Mouse (Mus musculus): Measurements from ENCODE around the gene Ankrd27.

Gene Ankrd27

GRCm38 (mm10) chr7:35646317-35647081 lies 60.5 kb downstream of the Ankrd27 start:
- DNase-seq = peak; percentile 31

DNA sequence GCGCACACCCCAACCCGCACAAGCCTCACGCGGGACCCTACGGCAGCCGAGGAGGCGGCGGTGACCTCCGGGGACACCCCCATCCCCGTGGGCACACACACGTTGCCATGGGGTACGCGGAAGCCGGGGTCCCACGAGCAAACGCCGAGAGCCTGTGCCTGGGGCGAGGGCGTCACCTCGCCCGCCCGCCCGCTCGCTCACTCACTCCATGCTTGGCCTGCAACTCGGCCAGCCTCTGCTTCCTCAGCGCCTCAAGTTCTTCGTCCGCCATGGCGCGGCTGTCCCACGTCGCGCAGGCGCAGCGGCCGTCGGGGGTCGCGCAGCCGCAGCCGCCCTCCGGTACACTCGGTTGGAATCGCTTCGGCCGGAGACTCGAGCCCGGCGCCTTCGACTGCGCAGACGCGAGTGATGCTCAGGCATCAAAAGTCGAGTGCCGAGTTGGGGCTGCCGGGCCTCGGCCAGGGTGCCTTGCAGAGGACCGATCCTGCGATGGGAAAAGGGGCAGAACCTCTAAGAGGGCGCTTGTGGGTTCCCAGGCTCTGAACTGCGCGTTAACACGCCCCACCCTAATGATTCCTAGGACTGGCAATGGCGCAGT lies 61.2 kb downstream of the Ankrd27 start, which contains the start of gene Pdcd5:
Gene Pdcd5, minus strand, starts transcription at position 421 of the 598 bp plus-strand sequence.
- peak; percentile 96 for DNase-seq

DNA sequence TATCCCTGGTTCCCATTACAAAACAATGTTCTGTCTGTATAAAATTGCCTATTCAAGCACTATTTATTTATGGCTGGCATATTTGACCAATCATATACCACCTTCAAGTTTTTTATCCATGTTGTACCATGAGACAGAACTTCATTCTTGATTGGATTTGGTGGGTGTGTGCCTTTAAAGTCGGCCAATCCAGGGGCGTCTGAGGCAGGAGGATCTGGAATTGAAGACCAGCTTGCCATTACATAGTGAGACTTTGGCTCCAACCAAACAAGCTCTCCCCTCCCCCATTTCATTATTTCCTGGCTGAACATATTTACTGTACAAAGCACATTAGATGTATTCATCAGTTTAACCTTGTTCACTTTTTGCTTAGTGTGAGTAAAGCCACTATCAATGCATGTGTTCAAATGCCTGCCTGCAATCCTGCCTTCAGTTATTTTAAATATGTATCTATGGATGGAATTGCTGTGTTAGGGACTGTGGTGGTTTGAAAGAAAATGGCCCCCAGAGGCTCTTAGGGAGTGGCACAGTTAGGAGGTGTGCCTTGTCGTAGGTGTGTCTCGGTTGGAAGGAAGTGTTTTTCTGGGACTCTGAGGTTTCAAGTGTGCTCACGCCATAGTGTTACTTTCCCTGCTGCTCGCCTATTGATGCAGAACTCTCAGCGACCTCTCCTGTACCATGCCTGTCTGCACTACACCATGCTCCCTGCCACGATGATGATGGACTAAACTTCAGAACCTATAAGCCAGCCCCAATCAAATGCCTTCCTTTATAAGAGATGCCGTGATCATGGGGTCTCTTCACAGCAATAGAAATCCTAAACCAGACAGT lies 62.4 kb downstream of the Ankrd27 start:
- DNase-seq = no peak

GRCm38 (mm10) chr7:35649071-35649470 lies 63.0 kb downstream of the Ankrd27 start:
- DNase-seq = no peak

DNA sequence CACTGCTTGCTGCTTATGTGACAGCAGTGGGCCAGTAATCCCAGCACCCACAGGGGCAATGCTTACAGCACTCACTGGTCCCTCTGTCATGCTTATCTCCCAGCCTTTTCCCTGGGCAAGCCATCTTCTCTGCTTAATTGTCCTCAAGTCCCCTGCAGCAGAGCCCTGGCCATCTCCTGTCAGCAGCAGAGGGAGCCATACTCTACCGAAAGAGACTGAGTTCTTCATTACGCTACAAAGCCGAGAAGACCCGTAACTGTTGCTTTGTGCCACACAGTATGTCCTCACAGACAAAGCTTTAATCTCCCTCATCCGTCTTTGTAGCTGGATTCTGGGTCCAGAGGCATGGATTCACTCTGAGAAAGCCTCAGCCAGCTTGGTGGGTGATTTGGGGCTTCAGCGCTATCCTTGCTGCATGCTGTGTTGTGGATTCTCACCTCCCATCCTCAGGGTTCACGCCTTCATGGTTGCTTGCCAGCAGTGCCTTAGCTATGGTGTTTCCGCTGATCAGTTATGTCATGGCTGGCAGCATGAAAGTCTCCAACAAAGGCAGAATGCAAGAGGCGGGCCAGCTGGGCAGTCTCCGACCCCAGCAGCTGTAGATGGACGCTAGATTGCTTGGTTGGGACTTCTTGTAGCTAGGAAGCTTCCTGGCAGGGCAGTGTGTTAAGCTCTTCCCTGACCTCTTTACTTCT lies 64.8 kb downstream of the Ankrd27 start:
- DNase-seq = no peak

- DNase-seq = no peak
Observed at GRCm38 (mm10) chr7:35651583-35652270, 65.7 kb downstream of the Ankrd27 start.

DNA sequence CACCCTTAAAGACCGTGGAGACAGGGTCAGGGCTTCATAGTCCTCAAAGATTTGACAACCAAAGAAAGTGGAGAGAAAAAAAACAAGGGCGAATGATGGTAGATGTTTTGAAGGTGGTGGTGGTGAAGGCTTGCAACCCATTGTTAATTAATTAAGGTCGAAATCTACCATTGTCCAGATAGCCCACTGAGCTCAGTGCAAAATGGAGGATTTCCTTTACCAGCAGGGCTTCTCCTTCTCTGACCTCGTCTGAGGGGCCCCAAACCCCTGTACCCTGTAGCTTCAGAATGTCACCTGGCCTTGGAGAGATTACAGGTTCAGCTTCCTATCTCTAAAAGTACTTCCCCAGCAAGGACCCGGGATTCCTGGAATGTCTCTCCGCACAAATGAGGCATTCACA lies 71.8 kb downstream of the Ankrd27 start:
- DNase-seq = no peak

DNA sequence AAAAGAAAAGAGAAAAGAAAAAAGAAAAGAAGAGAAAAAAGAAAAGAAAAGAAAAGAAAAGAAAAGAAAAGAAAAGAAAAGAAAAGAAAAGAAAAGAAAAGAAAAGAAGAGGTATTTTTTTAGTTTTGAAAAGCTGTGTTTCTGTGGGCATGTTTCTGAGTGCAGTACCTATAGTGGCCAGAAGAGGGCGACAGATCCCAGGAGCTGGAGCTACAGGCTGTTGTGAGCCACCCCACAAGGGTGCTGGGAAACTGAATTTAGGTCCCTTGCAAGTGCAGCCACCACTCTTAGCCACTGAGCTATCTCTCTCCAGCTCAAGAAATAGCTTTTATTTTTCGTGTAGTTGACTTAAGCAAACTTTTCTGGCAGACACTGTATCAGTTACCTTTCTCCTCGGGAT lies 73.1 kb downstream of the Ankrd27 start:
- DNase-seq = no peak

DNA sequence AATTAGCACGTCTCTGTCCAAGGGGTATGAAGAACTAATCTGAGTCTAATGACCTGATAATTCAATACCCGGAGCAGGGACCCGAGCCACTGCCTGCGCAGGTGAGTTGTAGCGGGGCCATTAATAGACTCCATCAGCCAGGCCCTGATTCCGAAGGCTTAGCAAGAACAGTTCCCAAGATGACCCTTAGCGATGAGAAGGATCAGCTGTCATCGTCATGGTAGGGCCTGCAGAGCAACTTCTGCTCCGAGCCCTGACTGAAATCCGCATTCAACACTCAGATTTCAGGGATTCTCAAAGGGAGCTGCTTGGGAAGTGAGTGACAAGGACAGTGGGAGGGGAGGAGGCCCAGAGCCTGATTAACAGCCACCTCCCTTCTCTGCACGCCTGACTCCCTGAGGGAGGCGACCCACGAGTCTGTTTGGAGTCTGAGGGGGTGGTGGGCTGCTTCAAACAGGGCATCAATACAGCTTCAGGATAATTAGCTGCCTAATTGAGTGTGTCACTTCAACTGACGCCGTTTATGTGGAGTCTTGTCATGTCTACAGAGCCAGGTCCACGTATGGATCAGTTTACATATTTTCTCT lies 77.8 kb downstream of the Ankrd27 start:
- no peak for DNase-seq

- DNase-seq = no peak
Observed at GRCm38 (mm10) chr7:35668066-35669041, 82.3 kb downstream of the Ankrd27 start.

DNA sequence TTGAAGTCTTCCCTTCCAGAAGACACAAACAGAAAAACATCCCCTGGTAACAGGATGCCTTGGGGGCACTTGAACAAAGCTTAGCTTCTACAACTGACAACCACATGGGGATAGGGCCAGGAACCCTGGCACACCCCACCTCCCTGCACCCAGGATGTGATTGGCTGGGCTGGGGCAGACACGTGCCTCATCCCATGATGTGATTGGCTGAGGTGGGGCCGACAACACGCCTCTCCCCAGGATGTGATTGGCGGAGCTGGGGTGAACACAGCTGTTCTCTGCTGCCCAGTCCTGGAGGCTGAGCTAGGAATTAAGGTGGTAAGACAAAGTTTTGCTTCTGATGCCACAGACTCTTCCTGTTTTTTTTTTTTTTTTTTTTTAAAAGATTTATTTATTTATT lies 92.9 kb downstream of the Ankrd27 start:
- no peak for DNase-seq

DNA sequence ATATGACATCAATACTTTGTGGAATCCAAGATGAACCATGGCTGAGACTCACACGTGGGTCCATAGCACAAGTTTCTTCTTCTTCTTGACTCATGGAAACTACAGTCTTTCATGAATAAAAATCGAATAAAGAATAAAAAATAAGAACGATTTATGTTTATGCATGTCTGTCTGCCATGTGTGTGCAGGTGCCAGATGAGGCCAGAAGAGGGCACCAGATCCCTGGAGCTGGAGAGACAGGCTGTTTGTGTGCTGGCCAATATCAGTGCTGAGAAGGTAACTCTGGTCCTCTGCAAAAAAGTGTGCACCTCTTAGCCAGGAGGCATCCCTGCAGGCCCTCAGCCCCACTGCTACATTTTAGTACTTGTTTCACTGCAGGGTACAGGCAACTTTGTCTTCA lies 95.5 kb downstream of the Ankrd27 start:
- DNase-seq = no peak

GRCm38 (mm10) chr7:35683409-35684122 lies 97.5 kb downstream of the Ankrd27 start:
- DNase-seq = no peak

DNA sequence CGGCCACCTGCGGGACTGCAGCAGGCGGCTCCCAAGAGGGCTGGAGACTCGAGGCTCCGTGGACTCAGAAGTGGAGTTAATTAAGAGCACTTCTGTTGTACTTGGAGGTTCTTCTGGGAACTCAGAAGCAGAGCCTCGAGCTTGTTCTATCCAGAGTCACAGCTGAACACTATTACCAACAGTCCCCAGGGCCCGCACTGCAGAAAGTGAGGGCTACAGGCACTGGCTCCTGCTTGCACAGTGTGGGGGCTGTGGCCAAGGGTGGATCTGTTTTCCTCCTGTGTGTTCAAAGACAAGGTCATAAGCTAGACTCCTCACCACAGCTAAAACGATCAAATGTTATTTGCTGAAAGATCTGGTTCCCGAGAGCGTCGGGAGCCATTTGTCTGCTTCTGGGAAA lies 100.2 kb downstream of the Ankrd27 start:
- no peak for DNase-seq

DNA sequence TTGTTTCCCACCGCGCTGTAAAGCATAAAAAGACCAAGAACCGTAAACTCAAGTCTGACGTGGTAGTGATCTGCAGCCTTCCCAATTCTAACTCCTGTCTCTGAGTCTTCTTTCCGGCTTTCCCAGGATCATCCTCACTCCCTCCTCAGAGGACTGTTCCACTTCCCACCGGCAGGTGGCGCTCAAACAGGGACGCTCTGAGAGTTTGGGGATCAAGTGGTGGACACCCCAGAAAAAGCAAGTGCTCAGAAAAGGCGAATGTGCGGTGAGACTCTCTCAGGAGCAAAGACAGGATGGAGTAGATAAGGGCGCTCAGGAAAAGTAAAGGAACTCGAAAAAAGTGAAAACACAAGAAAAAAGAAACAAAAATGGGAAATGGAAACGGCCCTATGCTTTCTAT lies 100.7 kb downstream of the Ankrd27 start:
- DNase-seq = peak; percentile 40

DNA sequence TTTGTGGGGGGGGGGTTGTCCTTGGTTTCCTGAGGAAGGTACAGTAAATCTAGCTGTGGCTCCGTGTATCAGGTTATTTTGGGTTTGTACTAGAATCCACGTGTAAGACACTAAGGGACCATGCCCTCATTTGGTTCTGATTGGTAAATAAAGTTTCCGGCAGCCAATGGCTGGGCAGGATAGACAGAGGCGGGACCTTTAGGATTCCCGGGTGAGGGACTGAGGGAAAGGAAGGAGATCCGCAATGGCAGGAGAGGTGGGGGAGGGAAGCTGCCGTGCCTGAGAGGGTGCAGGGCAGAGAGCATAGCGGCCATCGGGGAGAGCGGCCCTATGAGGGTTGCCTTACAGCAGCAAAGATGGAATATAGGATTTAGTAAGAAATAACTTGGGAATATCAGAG lies 101.2 kb downstream of the Ankrd27 start:
- no peak for DNase-seq

DNA sequence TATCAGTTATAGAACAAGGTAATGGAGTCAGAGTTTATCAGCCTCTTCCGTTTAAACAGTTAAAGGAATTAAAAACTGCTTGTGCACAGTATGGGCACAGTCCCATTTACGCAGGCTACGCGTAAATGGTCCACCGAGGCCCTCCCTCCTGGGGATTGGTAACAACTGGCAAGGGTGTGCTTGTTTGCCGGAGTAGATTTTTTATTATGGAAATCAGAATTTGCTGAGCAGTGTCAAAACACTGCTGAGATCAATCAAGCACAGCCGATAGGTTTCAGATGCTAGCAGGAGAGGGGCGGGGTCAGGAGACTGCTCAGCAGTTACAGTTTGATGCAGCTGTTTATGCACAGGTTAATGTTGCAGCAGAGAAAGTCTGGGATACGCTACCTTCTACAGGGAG lies 102.2 kb downstream of the Ankrd27 start:
- no peak for DNase-seq

Data from cerebellum, adult 11 months (tissue).